Mouse (Mus musculus) heart, postnatal 36 days (tissue): ENCODE measurements at regions not wholly inside any gene's neighbourhood (a gene's known extent, or its start where the extent isn't known, plus 50 kb on each side); places are given as distances from the start of the nearest gene placed in this dataset.

Experiments
- DNase-seq, 2 experiments: peaks; one replicate each; pipeline ENCODE4 v3.0.0; 2021 to 2022
- intact Hi-C: fragments of 180-260 bp; cut with DNase I; formaldehyde crosslinking; loops from one replicate; pipeline ENCODE4 v1.15.1; 2025

- no peak for DNase-seq
- intact Hi-C loops, result no loop called here
Observed at GRCm38 (mm10) chr5:54178966-54179547, 180.8 kb downstream of the Stim2 start.

- peak; percentile 64 to 66 for DNase-seq
- intact Hi-C loops, result no loop called here
Observed at GRCm38 (mm10) chr5:54180192-54180611, 181.9 kb downstream of the Stim2 start.

GRCm38 (mm10) chr5:54180640-54181326 is 182.5 kb downstream of the Stim2 start:
- intact Hi-C loops, result no loop called here
- peak in 1 of 2 experiments; percentile 20 for DNase-seq

GRCm38 (mm10) chr5:54181327-54181863 is 183.1 kb downstream of the Stim2 start:
- DNase-seq, result no peak
- intact Hi-C loops, result no loop called here

GRCm38 (mm10) chr5:54182754-54183153 is 184.5 kb downstream of the Stim2 start:
- DNase-seq, result peak in 1 of 2 experiments; percentile 9
- intact Hi-C loops, result no loop called here

- no peak for DNase-seq
Observed at GRCm38 (mm10) chr5:54185662-54186061, 187.4 kb downstream of the Stim2 start.

GRCm38 (mm10) chr5:54186076-54186676 is 187.9 kb downstream of the Stim2 start:
- DNase-seq, result no peak
- intact Hi-C loops, result no loop called here

More at GRCm38 (mm10) chr5:54185662-54186061, 187.4 kb downstream of the Stim2 start:
- intact Hi-C loops, result no loop called here

- DNase-seq, result no peak
- intact Hi-C loops, result no loop called here
Observed at GRCm38 (mm10) chr5:54191688-54192087, 193.4 kb downstream of the Stim2 start.

GRCm38 (mm10) chr5:54194846-54195245 is 196.5 kb downstream of the Stim2 start:
- DNase-seq, result no peak
- intact Hi-C loops, result no loop called here

- intact Hi-C loops, result no loop called here
- no peak for DNase-seq
Observed at GRCm38 (mm10) chr5:54200032-54200431, 201.7 kb downstream of the Stim2 start.

GRCm38 (mm10) chr5:54200587-54200986 is 202.3 kb downstream of the Stim2 start:
- intact Hi-C loops, result no loop called here
- DNase-seq, result no peak

- no peak for DNase-seq
- intact Hi-C loops, result no loop called here
Observed at GRCm38 (mm10) chr5:54211457-54211856, 213.2 kb downstream of the Stim2 start.

- no peak for DNase-seq
- intact Hi-C loops, result no loop called here
Observed at GRCm38 (mm10) chr5:54212038-54212589, 213.8 kb downstream of the Stim2 start.

GRCm38 (mm10) chr5:54225031-54225430 is 226.7 kb downstream of the Stim2 start:
- intact Hi-C loops, result no loop called here
- no peak for DNase-seq

- DNase-seq, result no peak
- intact Hi-C loops, result no loop called here
Observed at GRCm38 (mm10) chr5:54234580-54234979, 236.3 kb downstream of the Stim2 start.

GRCm38 (mm10) chr5:54235226-54235625 is 236.9 kb downstream of the Stim2 start:
- DNase-seq, result no peak
- intact Hi-C loops, result no loop called here

- intact Hi-C loops, result no loop called here
- DNase-seq, result no peak
Observed at GRCm38 (mm10) chr5:54237226-54237625, 238.9 kb downstream of the Stim2 start.

- intact Hi-C loops, result no loop called here
- no peak for DNase-seq
Observed at GRCm38 (mm10) chr5:54238646-54239167, 240.4 kb downstream of the Stim2 start.

- intact Hi-C loops, result no loop called here
- DNase-seq, result no peak
Observed at GRCm38 (mm10) chr5:54239586-54239985, 241.3 kb downstream of the Stim2 start.

- intact Hi-C loops, result no loop called here
- DNase-seq, result no peak
Observed at GRCm38 (mm10) chr5:54241169-54241917, 243.0 kb downstream of the Stim2 start.
